Mouse (Mus musculus) spleen, adult 2 months (tissue): ENCODE results near the gene Ssc4d. TPM values are rescaled to one million over a fixed set of nuclear protein-coding genes. Genes with fewer than 3 reads are reported as not detected.

ENCODE experiments used
- DNase-seq, 2 experiments: peaks; one replicate each; pipeline versions ENCODE4 v3.0.0 to v3.0.0-alpha.2; 2012 to 2021; ENCODE audit warnings: low spot score in 2 of 2, low read depth in 1 of 2
- H3K27ac ChIP-seq: fragments of 200-500 bp; 2 replicates; pipeline ENCODE4 v1.5.1; 2012; ENCODE audit warnings: low read length, inconsistent platforms; ENCODE audit not compliant: insufficient read depth
- H3K27me3 ChIP-seq: fragments of 200-500 bp; 2 replicates; pipeline ENCODE4 v1.6.1; 2012; ENCODE audit warnings: mild to moderate bottlenecking, moderate library complexity, low read length, inconsistent platforms; ENCODE audit not compliant: control insufficient read depth, insufficient read depth
- H3K36me3 ChIP-seq: fragments of 200-500 bp; 2 replicates; pipeline ENCODE4 v1.6.1; 2012; ENCODE audit warnings: mild to moderate bottlenecking, low read length, inconsistent platforms; ENCODE audit not compliant: control insufficient read depth, insufficient read depth
- H3K4me1 ChIP-seq: fragments of 200-500 bp; 2 replicates; pipeline ENCODE4 v1.6.1; 2011; ENCODE audit warnings: inconsistent platforms; ENCODE audit not compliant: control insufficient read depth, insufficient read depth, insufficient read length
- H3K4me3 ChIP-seq: fragments of 200-500 bp; 2 replicates; pipeline ENCODE4 v1.5.1; 2011; ENCODE audit warnings: mild to moderate bottlenecking, inconsistent platforms; ENCODE audit not compliant: insufficient read depth, insufficient read length; ENCODE audit errors: extremely low read depth
- CTCF ChIP-seq: fragments of 200-500 bp; IDR thresholded peaks from 2 replicates; pipeline ENCODE4 v1.5.1; 2011; ENCODE audit warnings: mild to moderate bottlenecking, inconsistent platforms; ENCODE audit not compliant: insufficient read depth, insufficient read length, insufficient replicate concordance; ENCODE audit errors: extremely low read depth
- POLR2A ChIP-seq: fragments of 200-500 bp; IDR thresholded peaks from 2 replicates; pipeline ENCODE4 v1.6.1; 2011; ENCODE audit warnings: low read depth, low read length, inconsistent platforms
- WGBS: fragments of 180-500 bp; shearing (Covaris S2); methylation state at CpG from one replicate; pipeline ENCODE4 v1.1.7; 2018; 5-methylcytosine and 5-hydroxymethylcytosine counted together
- polyA plus RNA-seq: library from polyadenylated mRNA; depleted of rRNA; stranded (reverse); fragments of >200 nt; gene quantifications from 2 replicates; pipeline ENCODE4 v1.2.3, GENCODE M21; 2012

Gene Ssc4d
- polyA plus RNA-seq, 1 experiment, result 2.0 TPM

- TF ChIP-seq POLR2A (no peak), CTCF (no peak)
- no peak for DNase-seq
- Histone ChIP-seq H3K27me3 (no peaks in the 10 kb centered on the region), H3K4me1 (peaks cover 2% of the 10 kb centered on the region; the same call in 1 of the 2 replicates), H3K36me3 (peaks cover 19% of the 10 kb centered on the region), H3K27ac (no peak overlapping the region), H3K4me3 (no peak overlapping the region)
- 73% methylated on average over 7 of the region's 7 CpGs for WGBS
These were observed 33.4 kb upstream of the Ssc4d start for GRCm38 (mm10) chr5:136007745-136008144.

GRCm38 (mm10) chr5:136004537-136004936 lies 30.2 kb upstream of the Ssc4d start:
- TF ChIP-seq POLR2A (no peak), CTCF (no peak)
- Histone ChIP-seq H3K4me3 (no peak overlapping the region), H3K4me1 (peaks cover 2% of the 10 kb centered on the region; the same call in 1 of the 2 replicates), H3K36me3 (peaks cover 3% of the 10 kb centered on the region), H3K27me3 (no peaks in the 10 kb centered on the region), H3K27ac (no peak overlapping the region)
- DNase-seq, result no peak
- WGBS, result 87% methylated on average over 4 of the region's 4 CpGs

- peaks cover 12% of the 10 kb centered on the region for H3K36me3 ChIP-seq
- H3K4me3 ChIP-seq, result no peak overlapping the region
- TF ChIP-seq POLR2A, result no peak
- H3K27me3 ChIP-seq, result no peaks in the 10 kb centered on the region
- H3K27ac ChIP-seq, result no peak overlapping the region
- WGBS, result 35% methylated on average over 3 of the region's 3 CpGs
- no peak for DNase-seq
- H3K4me1 ChIP-seq, result no peaks in the 10 kb centered on the region; the same call in 1 of the 2 replicates
These were observed 28.4 kb upstream of the Ssc4d start for GRCm38 (mm10) chr5:136002751-136003151.

- Histone ChIP-seq H3K4me3 (no peak overlapping the region), H3K27ac (no peak overlapping the region), H3K36me3 (peaks cover 13% of the 10 kb centered on the region), H3K4me1 (no peaks in the 10 kb centered on the region), H3K27me3 (no peaks in the 10 kb centered on the region)
- 52% methylated on average over 2 of the region's 2 CpGs for WGBS
- TF ChIP-seq POLR2A (no peak), CTCF (no peak)
- DNase-seq, result no peak
These were observed 28.0 kb upstream of the Ssc4d start for GRCm38 (mm10) chr5:136002325-136002724.

GRCm38 (mm10) chr5:136001222-136001621 lies 26.9 kb upstream of the Ssc4d start:
- Histone ChIP-seq H3K4me1 (no peaks in the 10 kb centered on the region), H3K4me3 (no peak overlapping the region), H3K27me3 (no peaks in the 10 kb centered on the region), H3K36me3 (peaks cover 13% of the 10 kb centered on the region), H3K27ac (no peak overlapping the region)
- no peak for DNase-seq
- 83% methylated on average over 6 of the region's 6 CpGs for WGBS
- TF ChIP-seq CTCF, result no peak
- TF ChIP-seq POLR2A, result no peak

GRCm38 (mm10) chr5:135996162-135996561 lies 21.8 kb upstream of the Ssc4d start:
- H3K27me3 ChIP-seq, result no peaks in the 10 kb centered on the region
- no peak overlapping the region for H3K4me3 ChIP-seq
- no peak for DNase-seq
- peaks cover 10% of the 10 kb centered on the region for H3K36me3 ChIP-seq
- TF ChIP-seq CTCF, result no peak
- TF ChIP-seq POLR2A, result no peak
- H3K27ac ChIP-seq, result no peak overlapping the region
- peaks cover 4% of the 10 kb centered on the region; the same call in 1 of the 2 replicates for H3K4me1 ChIP-seq
- WGBS, result 93% methylated on average over 8 of the region's 8 CpGs

- H3K36me3 ChIP-seq, result peaks cover 10% of the 10 kb centered on the region
- H3K27me3 ChIP-seq, result no peaks in the 10 kb centered on the region
- 2% methylated on average over 47 of the region's 47 CpGs for WGBS
- peak within 1 kb of the TSS; percentile 53; the same call in 1 of the 2 replicates for H3K27ac ChIP-seq
- TF ChIP-seq CTCF (no peak), POLR2A (peak; percentile 88)
- peak within 1 kb of the TSS; percentile 76 for H3K4me3 ChIP-seq
- peaks cover 6% of the 10 kb centered on the region; the same call in 1 of the 2 replicates for H3K4me1 ChIP-seq
- DNase-seq, result peak; percentile 78 to 91
These were observed 20.7 kb upstream of the Ssc4d start, which contains the start of gene Dtx2 for GRCm38 (mm10) chr5:135994725-135995687. Gene Dtx2, plus strand, starts transcription at chr5:135994800.
